Mouse (Mus musculus) ES-E14 (cell line): ENCODE data around the gene Idnk. TPM values are rescaled to one million over a fixed set of nuclear protein-coding genes. Genes with fewer than 3 reads are reported as not detected.

Experiments
- DNase-seq: peaks from one replicate; pipeline ENCODE4 v3.0.0-alpha.2; 2013; ENCODE audit warnings: low read depth, low spot score
- H3K27ac ChIP-seq: 2 replicates; pipeline ENCODE4 v1.5.1; 2012; ENCODE audit warnings: low read depth, mild to moderate bottlenecking, low read length, moderate library complexity, mixed read lengths; ENCODE audit not compliant: poor library complexity, insufficient read depth, severe bottlenecking
- H3K36me3 ChIP-seq: 2 replicates; pipeline ENCODE4 v1.6.1; 2012; ENCODE audit warnings: mild to moderate bottlenecking, low read length, moderate library complexity, mixed read lengths; ENCODE audit not compliant: control insufficient read depth, poor library complexity, insufficient read depth, severe bottlenecking
- H3K4me1 ChIP-seq, 2 experiments: fragments of 150-350 bp in 1 of 2; sonication (generic) in 1 of 2; 2 replicates each; pipeline ENCODE4 v1.6.1; 2012; ENCODE audit warnings: low read length in 2 of 2, mild to moderate bottlenecking in 1 of 2, mixed read lengths in 1 of 2; ENCODE audit not compliant: control insufficient read depth in 2 of 2, insufficient read depth in 2 of 2, poor library complexity in 1 of 2
- H3K4me3 ChIP-seq, 2 experiments: fragments of 150-350 bp in 1 of 2; sonication (generic) in 1 of 2; 2 replicates each; pipeline ENCODE4 v1.5.1; 2012; ENCODE audit warnings: low read length in 2 of 2, low read depth in 1 of 2, mild to moderate bottlenecking in 1 of 2, mixed read lengths in 1 of 2; ENCODE audit not compliant: insufficient read depth in 1 of 2, poor library complexity in 1 of 2, severe bottlenecking in 1 of 2
- H3K9ac ChIP-seq: 2 replicates; pipeline ENCODE4 v1.6.1; 2012; ENCODE audit warnings: low read depth, mild to moderate bottlenecking, low read length, mixed read lengths; ENCODE audit not compliant: poor library complexity, insufficient read depth, severe bottlenecking
- H3K9me3 ChIP-seq: fragments of 150-350 bp; sonication (generic); 2 replicates; pipeline ENCODE4 v1.6.1; 2012; ENCODE audit warnings: low read depth, mild to moderate bottlenecking, low read length; ENCODE audit not compliant: control insufficient read depth, insufficient read depth
- CHD2 ChIP-seq: IDR thresholded peaks from 2 replicates; pipeline ENCODE4 v1.6.1; 2014; ENCODE audit warnings: mild to moderate bottlenecking, low read depth, low read length, inconsistent platforms
- HCFC1 ChIP-seq: IDR thresholded peaks from 2 replicates; pipeline ENCODE4 v1.6.1; 2012; ENCODE audit warnings: low read length, inconsistent platforms, borderline replicate concordance; ENCODE audit not compliant: insufficient read depth
- MAFK ChIP-seq: IDR thresholded peaks from 2 replicates; pipeline ENCODE4 v1.6.1; 2014; ENCODE audit warnings: mild to moderate bottlenecking, low read depth, low read length, inconsistent platforms; ENCODE audit not compliant: insufficient read depth
- ZC3H11A ChIP-seq: IDR thresholded peaks from 2 replicates; pipeline ENCODE4 v1.6.1; 2012; ENCODE audit warnings: low read depth, mild to moderate bottlenecking, inconsistent platforms, low read length, borderline replicate concordance
- ZNF384 ChIP-seq: IDR thresholded peaks from 2 replicates; pipeline ENCODE4 v1.6.1; 2012; ENCODE audit warnings: low read depth, low read length, inconsistent platforms
- in situ Hi-C, 2 experiments: fragments of 600-800 bp; cut with MboI; formaldehyde crosslinking; loops; one replicate each; pipeline ENCODE4 v1.15.1; 2025; ENCODE audit warnings: low sequenced_read_pairs in 2 of 2, inconsistent platforms in 1 of 2; ENCODE audit not compliant: unreplicated experiment in 2 of 2
- total RNA-seq: library from RNA; depleted of rRNA; stranded (reverse); fragments of 300-350 nt; gene quantifications from 2 replicates; pipeline ENCODE4 v1.2.3, GENCODE M21; 2012

Gene Idnk
- total RNA-seq, 1 experiment: 9.6 TPM

DNA sequence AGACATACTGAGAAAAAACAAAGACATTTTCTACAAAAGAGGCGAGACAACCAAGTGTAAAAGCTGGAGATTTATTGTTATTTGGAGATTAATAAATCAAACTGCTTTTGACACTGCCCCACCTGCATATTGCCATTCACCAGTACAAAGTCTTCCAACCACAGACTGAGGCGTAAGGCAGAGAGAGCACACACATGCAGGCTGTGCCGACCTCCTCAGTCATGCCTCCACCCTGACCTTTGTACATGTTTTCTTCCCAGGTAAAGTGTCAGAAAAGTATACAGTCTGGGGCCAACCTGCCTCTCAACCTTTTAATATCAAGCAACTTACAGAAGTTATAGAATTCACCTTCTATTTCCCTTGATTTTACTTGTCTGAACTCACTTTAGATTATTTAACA lies 18.7 kb downstream of the Idnk start:
- TF ChIP-seq MAFK (no peak), ZNF384 (no peak), HCFC1 (no peak), CHD2 (no peak), ZC3H11A (no peak)
- no peaks in the 10 kb centered on the region for H3K4me1 ChIP-seq
- in situ Hi-C loops: no loop called here
- H3K4me3 ChIP-seq: no peak overlapping the region
- H3K36me3 ChIP-seq: peaks cover 22% of the 10 kb centered on the region
- no peak overlapping the region for H3K9ac ChIP-seq
- DNase-seq: no peak
- no peaks in the 10 kb centered on the region for H3K9me3 ChIP-seq
- H3K27ac ChIP-seq: no peak overlapping the region

DNA sequence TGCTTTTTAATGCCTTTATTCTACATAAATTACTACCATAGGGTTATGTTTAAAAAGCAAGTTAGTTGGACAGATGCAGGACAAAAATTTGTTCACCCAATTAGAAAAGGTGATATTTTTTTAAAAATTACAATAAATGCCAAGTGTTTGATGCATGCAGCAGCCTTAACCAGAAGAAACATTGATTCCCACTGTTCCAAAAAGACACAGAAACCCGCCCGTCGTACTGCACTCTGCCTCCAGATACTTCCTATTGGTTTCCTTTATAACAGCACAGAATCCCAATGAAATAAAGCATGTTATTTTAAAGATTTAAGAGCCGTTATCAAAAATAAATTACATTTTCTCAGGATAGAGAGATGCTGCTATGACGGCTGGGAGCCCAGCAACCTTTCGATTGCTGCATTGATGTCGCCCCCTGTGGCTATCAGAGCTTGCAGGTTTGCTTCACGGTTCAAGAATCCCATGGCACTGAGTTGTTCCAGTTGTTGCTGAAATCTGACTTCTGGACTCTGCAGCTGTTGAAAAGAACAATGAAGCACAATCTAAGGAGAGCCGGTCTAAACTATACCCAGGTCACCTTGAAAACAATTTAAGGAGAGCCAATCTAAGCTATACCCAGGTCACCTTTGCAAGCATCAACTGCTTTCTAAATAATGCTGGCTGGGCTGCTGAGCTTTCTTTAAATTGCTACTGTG lies 20.2 kb downstream of the Idnk start:
- no peak for DNase-seq
- Histone ChIP-seq H3K4me3 (no peak overlapping the region), H3K27ac (no peak overlapping the region), H3K9ac (no peak overlapping the region), H3K9me3 (no peaks in the 10 kb centered on the region), H3K36me3 (peaks cover 26% of the 10 kb centered on the region), H3K4me1 (no peaks in the 10 kb centered on the region)
- in situ Hi-C loops: no loop called here
- TF ChIP-seq HCFC1 (no peak), CHD2 (no peak), MAFK (no peak), ZNF384 (no peak), ZC3H11A (no peak)

DNA sequence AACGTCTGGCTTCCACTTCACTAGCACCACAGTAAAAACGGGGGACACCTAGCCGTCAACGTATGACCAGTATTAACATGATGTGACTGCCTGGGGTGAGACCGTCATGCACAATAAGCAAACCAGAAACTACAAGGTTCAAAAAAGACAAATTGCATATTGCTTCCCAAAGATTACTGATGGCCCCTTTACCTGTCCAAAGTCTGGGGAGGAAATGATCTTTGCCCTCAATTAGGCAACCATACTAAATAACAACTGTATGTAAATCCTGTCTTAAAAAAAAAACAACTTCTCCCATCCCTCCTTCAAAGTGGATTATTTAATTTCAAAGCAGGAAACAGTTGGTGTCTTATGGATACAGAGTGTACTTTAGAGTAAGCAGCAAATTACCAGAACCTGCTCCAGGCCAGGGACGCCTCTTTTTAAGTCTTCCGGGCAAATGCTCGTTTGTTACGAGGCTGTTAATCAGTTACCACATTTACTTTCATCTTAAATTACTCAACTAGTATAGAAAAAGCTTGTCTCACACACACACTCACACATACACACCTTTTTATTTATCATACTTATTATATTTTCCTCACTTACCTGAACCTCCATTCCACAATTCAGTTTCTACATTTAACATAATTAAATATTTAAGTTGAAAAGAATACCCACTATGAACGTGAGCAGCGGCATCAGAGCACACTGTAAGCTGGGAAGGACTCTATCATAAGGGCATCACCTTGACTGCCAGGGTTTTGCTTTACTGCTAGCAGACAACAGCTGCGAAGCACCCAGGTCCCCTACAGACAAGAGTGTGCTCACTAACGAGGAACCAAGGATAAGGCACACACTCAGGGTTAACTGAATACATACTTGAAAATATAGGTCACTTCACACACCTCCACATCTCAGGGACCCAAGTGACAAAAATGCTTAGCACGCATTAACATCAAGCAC lies 24.4 kb downstream of the Idnk start:
- in situ Hi-C loops: no loop called here
- DNase-seq: no peak
- Histone ChIP-seq H3K4me1 (no peaks in the 10 kb centered on the region), H3K9ac (no peak overlapping the region), H3K36me3 (peaks cover 25% of the 10 kb centered on the region), H3K4me3 (no peak overlapping the region), H3K9me3 (no peaks in the 10 kb centered on the region), H3K27ac (no peak overlapping the region)
- no peak for TF ChIP-seq ZC3H11A

GRCm38 (mm10) chr13:58184111-58184510 lies 26.7 kb downstream of the Idnk start:
- DNase-seq: no peak
- TF ChIP-seq ZNF384: no peak
- no peak for TF ChIP-seq ZC3H11A
- no peak for TF ChIP-seq HCFC1
- TF ChIP-seq MAFK: no peak
- no peak for TF ChIP-seq CHD2
- Histone ChIP-seq H3K27ac (no peak overlapping the region), H3K36me3 (peaks cover 21% of the 10 kb centered on the region), H3K4me1 (no peaks in the 10 kb centered on the region), H3K9me3 (no peaks in the 10 kb centered on the region), H3K4me3 (no peak overlapping the region), H3K9ac (no peak overlapping the region)
- in situ Hi-C loops: no loop called here
